Mouse (Mus musculus): ENCODE data around the gene Eml3. TPM values are rescaled to one million over a fixed set of nuclear protein-coding genes. Genes with fewer than 3 reads are reported as not detected.
"Not testable (repeated sequence)": the region's sequence is repeated elsewhere in the genome, so short reads cannot be mapped to it uniquely, and the experiment has no call there.

The Eml3 gene
- polyA plus RNA-seq, 1 experiment from 2014 or later = 10.3 TPM

GRCm38 (mm10) chr19:8892829-8893766, 36.3 kb upstream of the Eml3 start, which contains the start of gene Ints5:
Ints5 (plus strand) TSS chr19:8893005.
- H3K4me1 ChIP-seq (ENCODE audit: control insufficient read depth, insufficient read depth, low read depth, low read length) = peaks cover 23% of the 10 kb centered on the region
- 3% methylated on average over 50 of the region's 54 CpGs for WGBS
- ATAC-seq = peak; percentile 65

GRCm38 (mm10) chr19:8895397-8895960, 33.9 kb upstream of the Eml3 start:
- no peak overlapping the region for H3K27ac ChIP-seq (ENCODE audit: low read depth, low read length)
- no peak overlapping the region for H3K4me3 ChIP-seq (ENCODE audit: low read length)
- H3K4me2 ChIP-seq (ENCODE audit: low read length) = no peak overlapping the region
- H3K9ac ChIP-seq (ENCODE audit: low read depth, low read length) = no peak overlapping the region
- peaks cover 25% of the 10 kb centered on the region for H3K4me1 ChIP-seq (ENCODE audit: control insufficient read depth, insufficient read depth, low read depth, low read length)
- H3K27me3 ChIP-seq (replicated peaks; ENCODE audit: control insufficient read depth, insufficient read depth, low read length) = no peaks in the 10 kb centered on the region
- H3K9me3 ChIP-seq (ENCODE audit: control insufficient read depth, low read length) = no peaks in the 10 kb centered on the region
- no peak for ATAC-seq
- H3K36me3 ChIP-seq (ENCODE audit: control insufficient read depth, insufficient read depth, low read length) = peaks cover 10% of the 10 kb centered on the region
- 91% methylated on average over 9 of the region's 9 CpGs for WGBS

More at GRCm38 (mm10) chr19:8892829-8893766, 36.3 kb upstream of the Eml3 start, which contains the start of gene Ints5:
- H3K36me3 ChIP-seq (ENCODE audit: control insufficient read depth, insufficient read depth, low read length) = peaks cover 13% of the 10 kb centered on the region
- H3K9me3 ChIP-seq (ENCODE audit: control insufficient read depth, low read length) = no peaks in the 10 kb centered on the region
- H3K27ac ChIP-seq (ENCODE audit: low read depth, low read length) = peak within 1 kb of the TSS; percentile 60
- peak within 1 kb of the TSS; percentile 54 for H3K4me3 ChIP-seq (ENCODE audit: low read length)
- peak within 1 kb of the TSS; percentile 84 for H3K4me2 ChIP-seq (ENCODE audit: low read length)
- H3K27me3 ChIP-seq (replicated peaks; ENCODE audit: control insufficient read depth, insufficient read depth, low read length) = no peaks in the 10 kb centered on the region
- peak within 1 kb of the TSS; percentile 70 for H3K9ac ChIP-seq (ENCODE audit: low read depth, low read length)

DNA sequence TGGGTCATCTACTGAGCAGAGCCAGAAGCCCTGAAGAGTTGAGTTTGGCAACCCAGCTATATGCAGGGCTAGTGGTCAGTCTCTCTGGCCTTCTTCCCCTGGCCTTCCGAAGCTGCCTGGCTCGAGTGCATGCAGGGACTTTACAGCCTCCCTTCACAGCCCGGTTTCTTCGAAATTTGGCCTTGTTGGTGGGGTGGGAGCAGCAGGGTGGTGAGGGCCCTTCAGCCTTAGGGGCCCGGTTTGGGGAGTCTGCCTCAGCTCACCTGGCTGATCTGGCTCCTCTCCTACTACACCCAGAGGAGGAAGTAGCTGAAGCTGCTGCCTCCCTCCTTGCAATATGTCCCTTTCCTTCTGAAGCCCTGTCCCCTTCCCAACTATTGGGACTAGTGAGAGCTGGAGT, 33.1 kb upstream of the Eml3 start:
- not testable (repeated sequence) for ATAC-seq; H3K36me3 ChIP-seq (ENCODE audit: control insufficient read depth, insufficient read depth, low read length); H3K4me2 ChIP-seq (ENCODE audit: low read length); H3K4me3 ChIP-seq (ENCODE audit: low read length); H3K27me3 ChIP-seq (replicated peaks; ENCODE audit: control insufficient read depth, insufficient read depth, low read length); H3K9me3 ChIP-seq (ENCODE audit: control insufficient read depth, low read length); H3K27ac ChIP-seq (ENCODE audit: low read depth, low read length); H3K9ac ChIP-seq (ENCODE audit: low read depth, low read length)
- WGBS = 97% methylated on average over 5 of the region's 5 CpGs
- peaks cover 25% of the 10 kb centered on the region for H3K4me1 ChIP-seq (ENCODE audit: control insufficient read depth, insufficient read depth, low read depth, low read length)

- ATAC-seq = peak; percentile 50
- 17% methylated on average over 21 of the region's 21 CpGs for WGBS
Observed at GRCm38 (mm10) chr19:8897211-8897864, 32.0 kb upstream of the Eml3 start.

GRCm38 (mm10) chr19:8897865-8898495, 31.4 kb upstream of the Eml3 start, which contains the start of gene Ganab:
Ganab (plus strand) TSS chr19:8898071.
- peak within 1 kb of the TSS; percentile 74 for H3K4me2 ChIP-seq (ENCODE audit: low read length)
- H3K9ac ChIP-seq (ENCODE audit: low read depth, low read length) = peak within 1 kb of the TSS; percentile 93
- H3K27me3 ChIP-seq (replicated peaks; ENCODE audit: control insufficient read depth, insufficient read depth, low read length) = no peaks in the 10 kb centered on the region
- peak within 1 kb of the TSS; percentile 91 for H3K27ac ChIP-seq (ENCODE audit: low read depth, low read length)
- under 1% methylated on average over 52 of the region's 53 CpGs for WGBS
- H3K4me1 ChIP-seq (ENCODE audit: control insufficient read depth, insufficient read depth, low read depth, low read length) = peaks cover 24% of the 10 kb centered on the region
- no peaks in the 10 kb centered on the region for H3K9me3 ChIP-seq (ENCODE audit: control insufficient read depth, low read length)
- H3K4me3 ChIP-seq (ENCODE audit: low read length) = peak within 1 kb of the TSS; percentile 70
- H3K36me3 ChIP-seq (ENCODE audit: control insufficient read depth, insufficient read depth, low read length) = peaks cover 12% of the 10 kb centered on the region
- peak; percentile 99 for ATAC-seq

More at GRCm38 (mm10) chr19:8897211-8897864, 32.0 kb upstream of the Eml3 start:
- Histone ChIP-seq H3K9ac (ENCODE audit: low read depth, low read length) (peak overlapping the region; percentile 61), H3K36me3 (ENCODE audit: control insufficient read depth, insufficient read depth, low read length) (peaks cover 10% of the 10 kb centered on the region), H3K4me2 (ENCODE audit: low read length) (peak overlapping the region; percentile 64), H3K4me1 (ENCODE audit: control insufficient read depth, insufficient read depth, low read depth, low read length) (peaks cover 25% of the 10 kb centered on the region), H3K27ac (ENCODE audit: low read depth, low read length) (peak overlapping the region; percentile 57), H3K4me3 (ENCODE audit: low read length) (peak overlapping the region; percentile 70)
- H3K27me3 ChIP-seq (replicated peaks; ENCODE audit: control insufficient read depth, insufficient read depth, low read length); H3K9me3 ChIP-seq (ENCODE audit: control insufficient read depth, low read length): not testable (repeated sequence)

GRCm38 (mm10) chr19:8898576-8898975, 30.8 kb upstream of the Eml3 start:
- no peak for ATAC-seq
- no peaks in the 10 kb centered on the region for H3K9me3 ChIP-seq (ENCODE audit: control insufficient read depth, low read length)
- no peaks in the 10 kb centered on the region for H3K27me3 ChIP-seq (replicated peaks; ENCODE audit: control insufficient read depth, insufficient read depth, low read length)
- H3K27ac ChIP-seq (ENCODE audit: low read depth, low read length) = peak overlapping the region; percentile 91
- H3K4me3 ChIP-seq (ENCODE audit: low read length) = peak overlapping the region; percentile 70
- H3K36me3 ChIP-seq (ENCODE audit: control insufficient read depth, insufficient read depth, low read length) = peaks cover 12% of the 10 kb centered on the region
- H3K4me2 ChIP-seq (ENCODE audit: low read length) = peak overlapping the region; percentile 74
- peak overlapping the region; percentile 93 for H3K9ac ChIP-seq (ENCODE audit: low read depth, low read length)
- H3K4me1 ChIP-seq (ENCODE audit: control insufficient read depth, insufficient read depth, low read depth, low read length) = peaks cover 21% of the 10 kb centered on the region
- 14% methylated on average over 13 of the region's 13 CpGs for WGBS

DNA sequence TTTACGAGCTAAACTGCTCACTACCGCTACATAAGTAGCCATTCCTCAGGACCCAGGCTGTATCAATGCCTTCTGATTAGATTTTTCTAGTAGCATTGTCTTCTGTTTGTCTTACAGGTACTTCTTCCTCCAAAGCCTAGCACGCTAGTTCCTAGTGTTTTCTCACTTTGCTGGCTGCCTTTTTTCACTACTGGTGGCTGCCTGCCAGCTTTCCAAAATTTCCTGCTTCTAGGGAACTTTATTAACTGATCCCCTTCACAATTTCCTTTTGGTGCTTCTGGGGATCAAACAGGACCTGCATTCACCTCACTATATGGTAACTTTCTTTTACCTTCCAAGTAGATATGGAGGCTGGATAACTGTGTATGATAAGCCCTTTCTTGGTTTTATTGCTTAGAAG, 30.3 kb upstream of the Eml3 start:
- Histone ChIP-seq H3K4me1 (ENCODE audit: control insufficient read depth, insufficient read depth, low read depth, low read length) (peaks cover 17% of the 10 kb centered on the region), H3K27ac (ENCODE audit: low read depth, low read length) (no peak overlapping the region), H3K9ac (ENCODE audit: low read depth, low read length) (peak overlapping the region; percentile 93; the same call in 1 of the 2 replicates), H3K27me3 (replicated peaks; ENCODE audit: control insufficient read depth, insufficient read depth, low read length) (no peaks in the 10 kb centered on the region), H3K9me3 (ENCODE audit: control insufficient read depth, low read length) (no peaks in the 10 kb centered on the region), H3K36me3 (ENCODE audit: control insufficient read depth, insufficient read depth, low read length) (peaks cover 12% of the 10 kb centered on the region), H3K4me2 (ENCODE audit: low read length) (peak overlapping the region; percentile 74), H3K4me3 (ENCODE audit: low read length) (peak overlapping the region; percentile 70)
- no peak for ATAC-seq
- 56% methylated on average over 3 of the region's 3 CpGs for WGBS

GRCm38 (mm10) chr19:8903412-8903811, 25.9 kb upstream of the Eml3 start:
- ATAC-seq = no peak
- H3K9ac ChIP-seq (ENCODE audit: low read depth, low read length) = no peak overlapping the region
- H3K4me2 ChIP-seq (ENCODE audit: low read length) = no peak overlapping the region
- H3K4me1 ChIP-seq (ENCODE audit: control insufficient read depth, insufficient read depth, low read depth, low read length) = peaks cover 9% of the 10 kb centered on the region
- peaks cover 22% of the 10 kb centered on the region for H3K36me3 ChIP-seq (ENCODE audit: control insufficient read depth, insufficient read depth, low read length)
- no peaks in the 10 kb centered on the region for H3K27me3 ChIP-seq (replicated peaks; ENCODE audit: control insufficient read depth, insufficient read depth, low read length)
- no peak overlapping the region for H3K4me3 ChIP-seq (ENCODE audit: low read length)
- no peak overlapping the region for H3K27ac ChIP-seq (ENCODE audit: low read depth, low read length)
- 95% methylated on average over 5 of the region's 5 CpGs for WGBS
- no peaks in the 10 kb centered on the region for H3K9me3 ChIP-seq (ENCODE audit: control insufficient read depth, low read length)
